Mouse (Mus musculus) heart, adult 2 months (tissue): ENCODE data around the gene Lax1. TPM values are rescaled to one million over a fixed set of nuclear protein-coding genes. Genes with fewer than 3 reads are reported as not detected.

Source experiments
- DNase-seq, 2 experiments: peaks; one replicate each; pipeline ENCODE4 v3.0.0; 2021
- H3K27ac ChIP-seq: fragments of 200-600 bp; 2 replicates; pipeline ENCODE4 v1.8.1; 2022
- H3K27me3 ChIP-seq: fragments of 200-500 bp; 2 replicates; pipeline ENCODE4 v1.6.1; 2012; ENCODE audit warnings: mild to moderate bottlenecking, low read length, inconsistent platforms, mixed read lengths; ENCODE audit not compliant: control insufficient read depth, insufficient read depth
- H3K36me3 ChIP-seq: fragments of 200-500 bp; 2 replicates; pipeline ENCODE4 v1.6.1; 2012; ENCODE audit warnings: low read length, inconsistent platforms; ENCODE audit not compliant: control insufficient read depth, insufficient read depth
- H3K4me1 ChIP-seq: fragments of 200-500 bp; 2 replicates; pipeline ENCODE4 v1.6.1; 2011; ENCODE audit warnings: low read length; ENCODE audit not compliant: control insufficient read depth, insufficient read depth
- H3K4me3 ChIP-seq: fragments of 200-600 bp; 2 replicates; pipeline ENCODE4 v1.8.1; 2022
- H3K79me2 ChIP-seq: fragments of 200-500 bp; replicated peaks from 2 replicates; pipeline ENCODE4 v1.6.1; 2012; ENCODE audit warnings: mild to moderate bottlenecking, inconsistent platforms, low read length, moderate library complexity, mixed read lengths; ENCODE audit not compliant: control insufficient read depth, insufficient read depth
- H3K9ac ChIP-seq: fragments of 200-500 bp; 2 replicates; pipeline ENCODE4 v1.6.1; 2012; ENCODE audit warnings: low read depth, mild to moderate bottlenecking, control low read depth, inconsistent platforms, low read length, mixed read lengths
- CTCF ChIP-seq: fragments of 200-600 bp; IDR thresholded peaks from 2 replicates; pipeline ENCODE4 v1.8.1; 2022; ENCODE audit warnings: antibody characterized with exemption, mild to moderate bottlenecking, moderate library complexity
- EP300 ChIP-seq: fragments of 200-500 bp; IDR thresholded peaks from 2 replicates; pipeline ENCODE4 v1.6.1; 2011; ENCODE audit warnings: low read depth, low read length, control low read depth; ENCODE audit not compliant: insufficient read depth
- POLR2A ChIP-seq: fragments of 200-500 bp; IDR thresholded peaks from 2 replicates; pipeline ENCODE4 v1.6.1; 2011; ENCODE audit warnings: mild to moderate bottlenecking, low read depth, low read length, control low read depth; ENCODE audit not compliant: insufficient read depth
- WGBS: fragments of 180-500 bp; shearing (Covaris S2); methylation state at CpG from one replicate; pipeline ENCODE4 v1.1.7; 2018; 5-methylcytosine and 5-hydroxymethylcytosine counted together
- intact Hi-C: fragments of 180-260 bp; cut with DNase I; formaldehyde crosslinking; loops from one replicate; pipeline ENCODE4 v1.15.1; 2025
- polyA plus RNA-seq: library from polyadenylated mRNA; depleted of rRNA; stranded (reverse); fragments of >200 nt; gene quantifications from 2 replicates; pipeline ENCODE4 v1.2.3, GENCODE M21; 2012
- total RNA-seq, 2 experiments: library from RNA; stranded (reverse); gene quantifications; 2 replicates each; pipeline ENCODE4 v1.2.3; 2021

The Lax1 gene
- total and polyA plus RNA-seq, 3 experiments, result 0.36 to 0.73 (median 0.45) TPM

- Histone ChIP-seq H3K27me3 (no peaks in the 10 kb centered on the region), H3K79me2 (no peaks in the 10 kb centered on the region), H3K36me3 (no peaks in the 10 kb centered on the region), H3K4me1 (peaks cover 12% of the 10 kb centered on the region), H3K27ac (no peak overlapping the region), H3K9ac (no peak overlapping the region), H3K4me3 (no peak overlapping the region)
- intact Hi-C loops, result no loop called here
- WGBS, result 55% methylated on average over 1 of the region's 1 CpGs
- TF ChIP-seq CTCF (no peak), EP300 (no peak)
- peak in 1 of 2 experiments; percentile 56 for DNase-seq
Observed at GRCm38 (mm10) chr1:133694876-133695275, 5.0 kb upstream of the Lax1 start.

- Histone ChIP-seq H3K36me3 (no peaks in the 10 kb centered on the region), H3K79me2 (no peaks in the 10 kb centered on the region), H3K4me1 (peaks cover 12% of the 10 kb centered on the region), H3K4me3 (no peak overlapping the region), H3K27ac (no peak overlapping the region), H3K9ac (no peak overlapping the region), H3K27me3 (no peaks in the 10 kb centered on the region)
- WGBS, result 47% methylated on average over 1 of the region's 1 CpGs
- intact Hi-C loops, result no loop called here
- no peak for DNase-seq
- TF ChIP-seq CTCF (no peak), POLR2A (no peak), EP300 (no peak)
Observed at GRCm38 (mm10) chr1:133694301-133694700, 4.4 kb upstream of the Lax1 start.

- WGBS, result 85% methylated on average over 11 of the region's 11 CpGs
- Histone ChIP-seq H3K27ac (no peak overlapping the region), H3K36me3 (no peaks in the 10 kb centered on the region), H3K79me2 (no peaks in the 10 kb centered on the region), H3K9ac (no peak overlapping the region), H3K4me3 (no peak overlapping the region), H3K4me1 (peaks cover 12% of the 10 kb centered on the region), H3K27me3 (no peaks in the 10 kb centered on the region)
- TF ChIP-seq POLR2A, result no peak
- DNase-seq, result no peak
- intact Hi-C loops, result no loop called here
Observed at GRCm38 (mm10) chr1:133693536-133694114, 3.7 kb upstream of the Lax1 start.

- H3K79me2 ChIP-seq, result no peaks in the 10 kb centered on the region
- no peaks in the 10 kb centered on the region for H3K27me3 ChIP-seq
- DNase-seq, result no peak
- intact Hi-C loops, result no loop called here
- peaks cover 12% of the 10 kb centered on the region for H3K4me1 ChIP-seq
- no peak for TF ChIP-seq EP300
- TF ChIP-seq POLR2A, result no peak
- no peak overlapping the region for H3K4me3 ChIP-seq
- WGBS, result 58% methylated on average over 4 of the region's 4 CpGs
- no peak overlapping the region for H3K9ac ChIP-seq
- no peaks in the 10 kb centered on the region for H3K36me3 ChIP-seq
- no peak overlapping the region for H3K27ac ChIP-seq
Observed at GRCm38 (mm10) chr1:133692195-133692594, 2.3 kb upstream of the Lax1 start.

DNA sequence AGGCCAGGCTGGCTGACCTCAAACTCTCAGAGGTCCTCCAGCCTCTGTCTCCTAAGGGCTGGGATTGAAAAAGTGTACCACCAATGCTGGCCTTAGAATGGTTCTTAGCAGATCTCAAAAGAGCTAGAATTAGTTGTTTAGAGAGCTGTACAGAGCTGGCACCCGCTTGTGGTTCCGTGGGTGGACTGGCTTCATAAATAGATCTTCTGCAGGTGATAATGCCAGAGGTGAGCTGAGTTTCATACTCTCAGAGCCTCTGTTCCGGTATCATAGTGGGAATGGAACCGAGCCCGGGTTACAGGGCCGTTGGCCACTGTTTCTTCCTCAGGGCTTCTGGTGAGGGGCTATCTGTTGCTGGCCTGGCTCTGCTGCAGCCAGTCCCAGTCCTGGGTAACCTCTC lies 1.1 kb upstream of the Lax1 start:
- intact Hi-C loops, result no loop called here
- Histone ChIP-seq H3K27ac (no peak overlapping the region), H3K27me3 (no peaks in the 10 kb centered on the region), H3K9ac (no peak overlapping the region), H3K4me3 (no peak overlapping the region), H3K36me3 (no peaks in the 10 kb centered on the region), H3K79me2 (no peaks in the 10 kb centered on the region), H3K4me1 (peaks cover 13% of the 10 kb centered on the region)
- no peak for DNase-seq
- WGBS, result 91% methylated on average over 6 of the region's 6 CpGs
- TF ChIP-seq CTCF, result no peak
- no peak for TF ChIP-seq POLR2A
- TF ChIP-seq EP300, result no peak

DNA sequence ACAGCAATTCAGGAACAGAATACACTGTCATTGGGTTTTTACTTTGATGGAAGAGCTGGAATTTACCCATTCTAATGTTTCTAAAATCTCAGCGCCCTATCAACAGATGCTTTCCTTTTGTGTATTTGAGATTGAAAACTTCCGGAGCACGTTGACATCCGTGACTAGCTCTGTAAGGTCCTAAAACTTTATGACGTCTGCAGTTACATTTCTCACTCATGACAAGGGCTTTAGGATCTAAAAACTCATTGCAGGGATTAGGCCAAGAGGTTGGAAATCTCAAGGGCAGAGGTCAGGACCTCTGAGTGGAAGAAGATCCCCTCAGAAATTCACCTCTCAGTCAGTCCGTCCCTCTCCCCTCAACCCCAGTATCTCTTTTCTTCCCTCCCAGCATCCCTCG lies 1.6 kb downstream of the Lax1 start:
- no peak overlapping the region for H3K4me3 ChIP-seq

More for the DNA sequence above, 1.6 kb downstream of the Lax1 start:
- intact Hi-C loops, result no loop called here
- Histone ChIP-seq H3K27ac (no peak overlapping the region), H3K36me3 (peaks cover 2% of the 10 kb centered on the region; the same call in 1 of the 2 replicates), H3K9ac (no peak overlapping the region), H3K27me3 (no peaks in the 10 kb centered on the region), H3K79me2 (no peaks in the 10 kb centered on the region), H3K4me1 (peaks cover 2% of the 10 kb centered on the region)
- DNase-seq, result no peak
- WGBS, result 72% methylated on average over 7 of the region's 7 CpGs
- TF ChIP-seq CTCF, result no peak
- no peak for TF ChIP-seq EP300
- TF ChIP-seq POLR2A, result no peak
